Mouse (Mus musculus) megakaryocyte progenitor cell, adult 5-6 weeks (primary cell): ENCODE measurements around the gene Acp1. TPM values are rescaled to one million over a fixed set of nuclear protein-coding genes. Genes with fewer than 3 reads are reported as not detected.

Experiments used
- ATAC-seq: replicated peaks from 2 replicates; pipeline ENCODE4 v1.8.0; 2016; ENCODE audit warnings: mild to moderate bottlenecking, moderate TSS enrichment, inconsistent platforms; ENCODE audit not compliant: poor library complexity
- total RNA-seq, 2 experiments: library from RNA; stranded (forward) in 1 of 2; stranded (reverse) in 1 of 2; fragments of 157-497, 149-512 nt in 1 of 2; fragments of 200-1000 nt in 1 of 2; gene quantifications; 2 replicates each; pipeline versions ENCODE4 v1.2.3 to v1.2.4; 2015 to 2017

The Acp1 gene
- total RNA-seq (2015) (58.3 and 68.8 TPM in 2 replicates), total RNA-seq (2017) (80.0 and 85.9 TPM in 2 replicates)

GRCm38 (mm10) chr12:30911261-30912047, at the start of gene Acp1, which contains the start of gene Sh3yl1:
Acp1 (minus strand) TSS chr12:30911589.
Sh3yl1 (plus strand) TSS chr12:30911668.
- ATAC-seq = peak; percentile 87

GRCm38 (mm10) chr12:30944197-30944596, 32.8 kb upstream of the Acp1 start:
- ATAC-seq = no peak

DNA sequence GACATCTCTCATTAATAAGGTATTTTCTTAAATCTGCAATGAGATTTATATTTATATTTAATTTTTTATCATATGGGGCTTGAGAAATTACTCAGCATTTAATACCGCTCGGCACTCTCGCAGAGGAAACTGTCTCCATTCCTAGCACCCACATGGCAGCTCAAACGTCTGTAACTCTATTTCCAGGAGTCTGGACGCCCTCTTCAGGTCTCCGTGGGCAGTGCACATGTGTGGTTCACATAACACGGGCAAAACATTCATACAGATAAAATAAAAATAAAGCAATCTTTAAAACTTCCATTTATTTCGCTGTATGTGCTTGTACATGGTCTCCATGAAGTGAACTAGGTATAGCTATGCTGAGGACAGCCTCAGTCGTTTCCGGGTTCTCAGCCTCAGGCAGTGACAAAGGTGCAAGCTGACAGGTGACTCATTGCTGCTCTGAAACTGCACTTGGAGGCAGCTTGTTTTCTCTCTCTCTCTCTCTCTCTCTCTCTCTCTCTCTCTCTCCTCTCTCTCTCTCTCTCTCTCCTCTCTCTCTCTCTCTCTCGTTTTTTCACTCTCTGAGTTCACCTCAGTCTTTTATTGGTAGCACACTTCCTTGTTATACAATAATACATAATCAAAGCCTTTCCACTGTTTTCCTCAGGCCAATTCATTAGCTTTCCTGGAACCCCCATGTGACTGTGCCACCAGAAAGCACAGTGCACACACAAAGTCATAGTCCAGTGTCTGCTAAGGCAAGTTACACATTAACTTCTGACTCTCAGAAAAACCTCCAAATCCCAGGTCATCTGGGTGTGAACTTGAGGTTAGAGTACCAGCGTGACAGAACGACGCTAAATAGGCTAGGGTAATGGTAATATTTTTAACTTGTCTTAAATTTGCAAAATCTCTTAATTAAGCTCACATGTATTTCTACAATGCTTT, 31.9 kb upstream of the Acp1 start:
- no peak for ATAC-seq

DNA sequence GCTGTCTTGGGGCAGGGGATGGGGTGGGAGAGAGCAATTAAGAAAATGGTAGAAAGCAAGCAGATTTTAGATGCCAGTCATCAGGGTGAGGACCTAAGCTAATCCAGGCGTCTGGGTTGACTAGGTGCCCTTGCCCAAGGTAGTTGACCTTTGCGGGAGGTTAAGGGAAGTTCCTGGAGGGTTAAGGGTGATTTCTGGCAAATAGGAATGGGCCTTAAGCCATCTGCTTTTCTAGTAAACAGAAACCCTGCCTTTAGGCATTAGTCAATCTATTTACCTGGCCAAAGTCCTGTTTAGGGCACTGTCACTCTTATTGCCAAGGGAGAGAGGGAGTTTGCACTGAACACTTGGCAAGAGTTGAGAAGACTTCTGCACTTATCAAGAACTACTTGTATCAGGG, 25.5 kb upstream of the Acp1 start:
- no peak for ATAC-seq

GRCm38 (mm10) chr12:30933299-30933698, 21.9 kb upstream of the Acp1 start:
- no peak for ATAC-seq

DNA sequence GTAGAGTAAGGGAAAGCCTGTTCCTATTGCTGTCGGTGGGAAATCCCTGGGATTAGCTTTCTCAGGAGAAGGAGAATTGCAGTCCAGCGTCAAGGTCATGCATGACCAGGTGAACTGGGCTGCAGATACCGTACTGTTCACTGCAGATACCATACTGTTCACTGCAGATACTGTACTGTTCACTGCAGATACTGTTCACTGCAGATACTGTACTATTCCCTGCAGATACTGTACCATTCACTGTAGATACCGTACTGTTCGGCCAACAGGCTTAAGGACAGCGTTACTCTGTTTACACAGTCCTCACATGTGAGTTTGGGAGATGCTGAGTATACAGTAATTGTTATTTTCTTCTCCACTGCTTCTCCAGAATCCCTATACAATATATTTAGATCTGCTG, 16.8 kb upstream of the Acp1 start:
- no peak for ATAC-seq

- peak; percentile 68 for ATAC-seq
Measured at GRCm38 (mm10) chr12:30922401-30922800, 11.0 kb upstream of the Acp1 start.

DNA sequence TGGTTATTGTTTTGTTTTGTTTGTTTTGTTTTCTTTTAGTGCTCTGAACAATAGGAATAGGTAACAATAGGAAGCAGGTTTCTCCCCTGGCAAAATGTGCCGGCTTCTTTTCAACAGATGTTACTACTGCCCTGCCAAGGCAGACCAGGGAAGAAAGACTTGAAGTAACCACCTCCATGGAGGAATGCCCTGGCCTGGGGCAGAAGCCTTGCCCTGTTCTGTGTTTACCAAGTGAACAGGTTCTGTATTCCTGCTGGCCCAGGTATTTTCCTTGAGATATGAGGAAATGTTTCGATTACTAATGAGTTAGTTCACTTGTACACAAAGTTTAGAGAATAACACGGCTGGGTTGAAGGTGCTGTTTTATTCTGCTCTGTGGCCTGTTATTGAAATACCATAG, 1.5 kb upstream of the Acp1 start:
- no peak for ATAC-seq

GRCm38 (mm10) chr12:30912048-30912381, 626 bp upstream of the Acp1 start:
- ATAC-seq = peak; percentile 45

DNA sequence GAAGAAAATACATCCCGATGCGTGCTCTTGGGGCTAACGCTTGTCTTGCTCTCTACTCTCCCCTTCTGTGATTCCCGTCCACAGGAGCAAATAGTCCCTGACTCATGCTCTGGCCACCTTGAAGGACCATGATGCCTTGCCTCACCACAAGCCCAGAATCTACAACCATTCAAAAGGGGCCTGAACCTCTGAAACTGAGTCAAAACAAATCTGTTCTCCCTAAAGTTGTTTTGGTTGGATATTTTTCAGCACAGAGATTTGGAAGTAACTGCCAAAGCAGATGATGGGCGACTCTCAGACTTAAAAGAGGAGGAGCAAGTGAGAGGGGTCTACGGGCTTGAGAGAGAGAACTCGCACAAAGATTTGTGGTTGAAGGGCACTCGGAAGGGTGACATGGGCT, 529 bp downstream of the Acp1 start:
- ATAC-seq = peak; percentile 3; the same call in 1 of the 2 replicates

DNA sequence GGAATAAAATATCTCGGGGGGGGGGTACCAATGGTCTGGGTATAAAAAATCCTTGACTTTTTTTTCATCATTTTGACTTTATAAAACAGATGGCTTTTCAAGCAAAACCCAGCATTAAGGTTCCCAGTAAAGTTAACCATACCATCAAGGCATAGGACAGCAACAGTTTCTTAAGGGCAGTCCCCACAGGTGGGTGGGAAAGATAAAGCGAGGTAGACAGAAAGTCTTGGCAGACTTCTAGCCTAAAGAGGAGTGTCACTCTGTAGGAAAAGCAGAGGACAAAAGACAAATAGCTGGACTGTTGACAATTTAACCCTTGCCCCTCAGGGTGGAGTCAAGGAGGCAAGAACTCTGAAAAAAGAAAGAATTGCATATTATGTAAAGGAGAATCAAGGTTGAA, 1.5 kb downstream of the Acp1 start:
- ATAC-seq = peak; percentile 42

GRCm38 (mm10) chr12:30908658-30909057, 2.7 kb downstream of the Acp1 start:
- peak; percentile 25 for ATAC-seq

DNA sequence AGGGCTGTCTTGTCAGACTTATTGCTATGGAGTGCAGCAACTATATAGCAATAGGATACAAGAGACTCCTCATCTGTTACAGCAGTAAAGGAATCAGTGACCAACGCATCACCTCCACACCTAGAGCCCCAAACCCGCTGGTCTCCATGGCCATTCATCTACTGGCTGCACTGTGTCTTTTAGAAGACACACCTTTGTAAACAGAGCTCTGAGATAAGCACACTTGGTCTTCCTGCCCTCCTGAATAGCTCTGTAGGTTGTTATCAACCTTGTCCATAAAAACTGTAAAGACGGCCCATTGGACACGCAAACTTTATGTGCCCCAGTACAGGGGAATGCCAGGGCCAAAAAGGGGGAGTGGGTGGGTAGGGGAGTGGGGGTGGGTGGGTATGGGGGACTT, 14.3 kb downstream of the Acp1 start:
- ATAC-seq = peak; percentile 29; the same call in 1 of the 2 replicates

GRCm38 (mm10) chr12:30891438-30891837, 20.0 kb downstream of the Acp1 start:
- ATAC-seq = no peak

- peak; percentile 80 for ATAC-seq
Measured at GRCm38 (mm10) chr12:30890067-30890466, 21.3 kb downstream of the Acp1 start.

GRCm38 (mm10) chr12:30888003-30888402, 23.4 kb downstream of the Acp1 start:
- ATAC-seq = no peak

DNA sequence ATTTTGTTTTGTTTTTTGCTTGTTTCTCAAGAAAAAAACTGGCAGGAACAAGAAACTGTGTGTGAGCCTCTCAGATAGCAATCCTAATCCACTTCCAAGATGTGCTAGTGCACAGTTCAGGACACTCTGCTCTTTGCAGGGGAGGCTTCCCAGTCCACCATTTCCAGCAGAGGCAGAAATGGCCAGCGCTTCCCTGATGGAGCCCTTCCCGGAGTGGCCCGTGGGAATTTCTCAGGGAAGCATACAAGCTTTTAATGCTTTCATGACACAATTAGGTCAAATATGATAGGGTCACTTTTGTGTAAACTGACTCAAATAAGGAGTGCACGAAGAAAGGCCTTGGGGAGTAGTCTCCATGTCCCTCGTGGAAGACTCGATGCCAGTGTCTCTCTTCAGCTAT, 25.5 kb downstream of the Acp1 start:
- no peak for ATAC-seq

DNA sequence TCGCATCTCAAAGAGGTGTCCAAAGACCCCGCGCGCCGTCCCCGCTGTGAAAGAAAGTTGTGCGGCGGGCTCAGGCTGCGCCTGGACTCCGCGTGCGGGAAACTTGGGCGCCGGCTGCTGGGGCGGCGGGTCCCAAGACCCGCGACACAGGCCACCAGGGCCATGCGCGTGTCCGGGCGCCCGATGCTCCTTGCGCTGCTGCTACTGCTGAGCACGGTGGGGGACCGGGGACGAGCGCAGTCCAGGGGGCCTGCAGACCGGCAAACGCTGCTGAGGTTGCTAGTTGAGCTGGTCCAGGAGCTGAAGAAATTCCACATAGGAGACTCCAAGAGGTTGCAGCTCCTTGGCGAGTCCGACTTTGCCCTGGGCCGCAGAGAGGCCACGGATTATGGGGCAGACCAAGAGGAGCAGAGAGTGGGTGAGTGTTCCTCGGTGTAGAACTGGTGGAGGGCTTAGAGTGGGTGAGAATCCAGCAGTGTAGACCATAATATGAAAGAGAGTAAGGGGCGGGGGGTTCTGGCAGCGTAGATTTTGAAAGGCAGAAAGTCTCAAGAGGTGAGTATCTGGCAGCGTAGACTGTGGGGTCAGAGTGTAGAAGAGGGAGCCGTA, 26.7 kb downstream of the Acp1 start:
- ATAC-seq = no peak

DNA sequence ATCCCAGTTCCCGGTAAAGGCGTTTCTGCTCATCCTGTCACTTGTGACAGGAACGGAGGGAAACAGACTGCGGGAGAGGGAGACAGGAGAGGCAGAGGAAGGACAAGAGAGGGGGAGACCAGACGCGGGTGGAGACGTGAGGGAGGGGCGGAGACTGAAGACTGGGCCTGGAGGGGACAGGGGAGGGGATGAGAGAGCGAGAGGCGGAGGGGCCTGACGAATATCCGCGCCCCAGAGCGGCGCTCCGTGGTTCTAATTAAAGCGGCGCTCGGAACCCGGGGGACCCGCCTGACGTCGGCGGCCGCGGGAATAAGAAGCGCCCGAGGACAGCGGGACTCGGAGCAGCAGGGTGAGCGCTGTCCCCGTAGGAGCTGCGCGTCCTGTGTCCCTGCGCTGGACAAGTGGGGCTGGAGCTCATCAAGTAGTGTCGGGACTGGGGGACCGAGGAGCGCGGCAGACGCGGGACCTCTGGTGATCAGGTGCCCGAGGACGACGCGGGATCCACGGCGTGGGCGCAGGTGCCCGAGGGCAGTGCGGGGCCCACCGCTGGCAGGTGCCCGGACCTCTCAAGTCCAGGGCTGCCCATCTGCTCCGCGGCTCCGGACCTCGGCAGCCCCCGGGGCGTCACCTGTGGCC, 27.3 kb downstream of the Acp1 start, which contains the start of gene Alkal2:
Gene Alkal2, plus strand, starts transcription at position 337 of the 636 bp plus-strand sequence.
- peak; percentile 14 for ATAC-seq

DNA sequence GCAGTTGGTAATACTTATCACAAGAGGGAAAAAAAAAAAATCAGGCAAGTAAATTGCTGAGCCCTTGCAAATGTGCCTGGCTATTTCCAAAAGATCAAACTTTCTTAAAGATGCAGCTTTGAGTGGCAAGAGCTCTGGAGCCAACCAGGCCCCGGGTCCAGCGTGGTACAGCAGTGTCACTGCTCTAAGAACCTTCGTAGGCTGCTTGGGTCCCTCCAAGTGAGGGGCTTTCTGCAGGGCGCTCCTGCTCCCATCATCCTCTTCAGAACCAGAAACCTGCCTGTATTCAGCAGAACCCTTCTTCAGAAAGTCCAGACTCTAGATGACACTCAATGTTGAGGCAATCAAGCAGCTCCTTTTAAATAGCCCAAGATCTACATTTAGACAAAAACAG, 27.8 kb downstream of the Acp1 start:
- ATAC-seq = no peak

DNA sequence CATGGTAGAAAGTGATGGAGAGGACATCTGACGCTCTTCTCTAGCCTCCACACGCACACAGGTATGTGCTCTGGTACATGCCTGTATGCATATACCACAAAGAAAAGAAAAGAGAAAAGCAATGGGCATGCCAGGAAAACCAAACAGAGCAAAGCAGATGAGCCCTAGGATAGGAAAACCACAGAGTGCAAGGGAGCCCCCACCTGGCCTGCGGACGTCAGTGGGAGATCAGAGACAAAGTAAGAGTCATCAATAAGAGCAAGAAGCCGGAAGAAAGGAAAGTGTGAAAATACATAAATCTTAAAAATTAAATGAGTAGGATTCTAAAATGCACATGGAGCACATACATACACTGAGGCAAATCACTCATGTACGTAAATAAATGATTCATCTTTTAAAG, 31.9 kb downstream of the Acp1 start:
- no peak for ATAC-seq
